Mouse (Mus musculus) Patski (cell line): ENCODE data around the gene Cpeb4. TPM values are rescaled to one million over a fixed set of nuclear protein-coding genes. Genes with fewer than 3 reads are reported as not detected.
"Not testable (repeated sequence)": the region's sequence is repeated elsewhere in the genome, so short reads cannot be mapped to it uniquely, and the experiment has no call there.

Experiments used
- ATAC-seq: fragments of 100-300 bp; one replicate; pipeline ENCODE4 v1.8.0; 2021
- CTCF ChIA-PET: fragments of 350-600 bp; sonication (Branson Sonifier 250); formaldehyde crosslinking; loops from one replicate; lab custom pipeline; 2022; ENCODE audit warnings: inconsistent platforms; lab: Charles Lee
- POLR2A ChIA-PET: fragments of 350-600 bp; sonication (Branson Sonifier 250); formaldehyde crosslinking; loops from one replicate; lab custom pipeline; 2022; ENCODE audit warnings: antibody characterized with exemption, inconsistent platforms; lab: Charles Lee
- DNase-seq: peaks from one replicate; pipeline ENCODE4 v3.0.0-alpha.2; 2011; ENCODE audit warnings: low read depth, low spot score
- H3K27me3 ChIP-seq: fragments of 371-371 bp; one replicate; pipeline ENCODE4 v1.5.1; 2021
- CTCF ChIP-seq: fragments of 100-300 bp; IDR thresholded peaks from one replicate; pipeline ENCODE4 v1.5.1; 2021
- in situ Hi-C: fragments of 300-500 bp; cut with MboI; formaldehyde crosslinking; loops from 3 replicates; pipeline ENCODE4 v1.11.1; 2018; ENCODE audit warnings: low pct_unique_long_range_greater_than_20kb, mixed read lengths
- polyA plus RNA-seq: library from polyadenylated mRNA; unstranded; gene quantifications from one replicate; pipeline ENCODE4 v1.2.3, GENCODE M21; 2021

The Cpeb4 gene
- polyA plus RNA-seq, 1 experiment from 2014 or later = 35.0 TPM

DNA sequence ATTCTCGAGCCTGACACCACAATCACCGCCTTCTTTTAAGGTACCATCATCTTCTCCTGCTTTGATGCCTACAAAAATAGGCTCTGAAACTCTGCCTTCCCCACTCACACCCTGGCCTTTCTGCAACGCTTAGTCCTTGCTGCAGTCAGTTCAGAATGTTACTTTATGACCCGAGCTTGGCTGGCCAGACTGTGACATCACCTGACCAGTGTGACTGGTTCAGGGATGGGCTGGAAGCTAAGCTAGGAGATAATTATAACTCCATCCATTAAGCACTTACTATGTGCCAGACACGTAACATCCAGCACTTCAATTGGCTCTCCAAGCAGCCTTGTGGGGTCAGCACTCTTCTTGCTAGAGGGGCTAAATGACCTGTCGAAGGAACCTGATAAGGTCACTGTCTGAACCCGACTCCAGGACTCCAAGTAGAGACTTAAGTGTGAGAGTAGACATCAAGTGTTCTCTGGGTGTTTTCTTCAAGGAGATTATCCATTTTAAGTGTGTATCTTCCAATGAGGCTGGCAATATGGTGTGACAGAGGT lies 39.5 kb upstream of the Cpeb4 start:
- DNase-seq (no peak), ATAC-seq (no peak)
- ChIA-PET CTCF (interaction anchor here (1.1 kb wide), 1 partner anchor 87 kb away, joined by 3 read pairs; no protein-coding TSS in a partner anchor), POLR2A (no interaction called here)
- no peaks in the 10 kb centered on the region for H3K27me3 ChIP-seq
- in situ Hi-C loops = loop anchor here (5.0 kb wide), 1 partner anchor 35 kb away; no protein-coding TSS in a partner anchor
- no peak for TF ChIP-seq CTCF

DNA sequence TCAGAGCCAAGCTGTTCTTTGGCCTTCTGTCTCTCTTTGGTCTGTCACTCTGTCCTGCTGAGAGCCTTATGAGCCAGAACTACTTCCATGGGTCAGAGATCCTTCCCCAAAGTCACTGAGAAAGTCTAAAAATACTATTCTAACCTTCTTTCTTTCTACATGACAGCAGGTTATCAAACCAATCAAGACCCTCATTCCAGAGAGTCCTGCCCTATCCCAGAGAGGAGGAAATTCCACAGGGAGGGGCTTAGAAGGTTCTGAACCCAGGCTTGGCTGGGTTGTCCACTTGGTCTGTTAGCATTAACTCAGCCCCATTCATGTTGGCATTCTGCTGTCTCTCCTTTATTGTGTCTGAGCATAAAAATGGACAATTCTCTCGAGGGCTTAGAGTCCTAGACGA lies 38.5 kb upstream of the Cpeb4 start:
- DNase-seq = no peak
- H3K27me3 ChIP-seq = no peaks in the 10 kb centered on the region
- in situ Hi-C loops = loop anchor here (5.0 kb wide), 1 partner anchor 34 kb away; no protein-coding TSS in a partner anchor
- POLR2A ChIA-PET = no interaction called here
- ATAC-seq = no peak
- TF ChIP-seq CTCF = no peak
- CTCF ChIA-PET = no interaction called here

DNA sequence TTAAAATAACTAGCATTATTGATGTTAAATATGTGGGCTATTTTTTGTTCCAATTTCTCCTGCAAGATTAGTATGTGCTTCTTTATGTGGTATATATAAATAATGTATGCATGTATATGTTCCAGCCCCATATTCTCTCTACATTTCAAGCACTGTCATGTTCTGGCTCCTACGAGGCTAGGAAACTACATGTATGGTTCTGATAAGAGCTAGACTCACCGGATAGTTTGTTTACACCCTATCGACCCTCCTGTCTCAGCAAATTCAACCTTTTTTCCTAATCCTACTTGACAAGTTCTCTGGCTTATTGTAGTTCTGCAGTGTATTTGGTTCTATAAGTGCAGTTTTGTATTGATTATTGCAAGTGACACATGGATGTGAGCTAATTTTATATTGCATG lies 36.7 kb upstream of the Cpeb4 start:
- no peak for TF ChIP-seq CTCF
- DNase-seq (no peak), ATAC-seq (no peak)
- ChIA-PET POLR2A (no interaction called here), CTCF (interaction anchor here (2.8 kb wide), 1 partner anchor 15 kb away, joined by 15 read pairs; no protein-coding TSS in a partner anchor)
- in situ Hi-C loops = no loop called here
- no peaks in the 10 kb centered on the region for H3K27me3 ChIP-seq

DNA sequence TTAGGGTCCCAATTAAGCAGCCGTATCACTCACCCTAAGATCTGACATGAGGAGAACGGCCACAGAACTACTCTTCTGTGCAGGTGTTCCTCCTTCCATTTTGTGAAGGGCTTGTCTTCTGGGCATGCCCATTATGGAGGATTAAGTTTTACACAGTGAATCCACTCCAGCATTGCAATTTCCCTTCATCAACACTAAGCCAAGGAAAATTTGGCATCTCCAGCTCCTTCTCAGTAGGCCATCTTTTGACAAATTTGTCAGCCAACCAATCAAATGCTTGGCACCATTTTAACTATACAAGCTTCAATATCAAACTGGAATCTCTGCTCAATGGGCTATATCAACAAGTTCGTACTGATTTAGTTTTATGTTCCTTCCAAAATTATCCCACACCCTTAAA lies 34.8 kb upstream of the Cpeb4 start:
- ChIA-PET CTCF (interaction anchor here (2.8 kb wide), 1 partner anchor 14 kb away, joined by 15 read pairs; no protein-coding TSS in a partner anchor), POLR2A (no interaction called here)
- DNase-seq (no peak), ATAC-seq (no peak)
- in situ Hi-C loops = no loop called here
- TF ChIP-seq CTCF = no peak
- H3K27me3 ChIP-seq = no peaks in the 10 kb centered on the region

DNA sequence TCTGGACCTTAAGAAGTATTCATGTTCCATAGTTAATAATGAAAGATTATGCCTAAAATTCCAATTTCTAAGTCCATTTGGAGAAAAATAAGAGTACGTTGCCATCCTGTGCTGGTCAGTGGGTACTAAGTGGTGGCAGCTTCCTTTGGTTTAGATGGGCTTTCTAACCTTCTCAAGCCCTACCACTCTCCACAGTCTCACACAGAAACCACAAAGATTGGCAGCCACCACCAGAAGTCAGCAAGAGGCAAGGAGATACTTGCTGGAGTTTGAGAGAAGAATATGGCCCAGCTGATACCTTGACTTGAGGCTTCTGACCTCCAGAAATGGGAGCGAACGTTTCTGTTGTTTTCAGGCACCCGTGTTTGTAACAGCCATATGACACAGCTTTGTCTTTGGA lies 34.3 kb upstream of the Cpeb4 start:
- in situ Hi-C loops = no loop called here
- DNase-seq = no peak
- CTCF ChIA-PET = interaction anchor here (2.8 kb wide), 1 partner anchor 13 kb away, joined by 15 read pairs; no protein-coding TSS in a partner anchor
- no peak for ATAC-seq
- H3K27me3 ChIP-seq = no peaks in the 10 kb centered on the region
- POLR2A ChIA-PET = no interaction called here
- TF ChIP-seq CTCF = no peak

DNA sequence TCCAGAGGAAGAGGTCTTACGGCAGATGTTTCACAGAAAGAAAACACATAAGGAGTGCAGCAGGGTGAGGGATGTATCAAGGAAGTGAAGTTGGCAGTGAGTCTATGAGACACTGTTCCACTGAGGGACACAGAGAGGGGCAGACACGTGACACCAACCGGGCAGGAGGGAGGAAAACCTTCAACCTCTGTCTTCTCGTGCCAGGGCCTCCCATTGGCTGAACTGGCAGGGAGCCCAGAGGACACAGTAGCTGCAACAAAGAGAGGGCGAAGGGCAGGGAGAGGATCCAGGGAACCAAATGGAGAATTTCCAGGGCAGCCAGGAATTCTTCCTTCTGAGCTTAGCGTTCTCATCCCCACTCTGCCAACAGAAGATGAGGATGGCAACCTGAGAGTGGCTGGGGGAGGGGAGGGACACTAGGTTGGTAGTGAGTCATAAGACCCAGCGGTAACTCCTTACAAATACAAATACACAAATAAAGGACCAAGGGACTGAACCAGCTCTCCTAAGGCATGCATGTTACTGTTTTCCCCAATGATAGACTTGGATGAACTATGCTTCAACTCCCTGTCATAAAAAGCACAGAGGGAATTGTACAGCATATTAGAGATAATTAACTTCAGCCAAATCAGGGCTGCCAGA lies 33.4 kb upstream of the Cpeb4 start:
- TF ChIP-seq CTCF = no peak
- in situ Hi-C loops = no loop called here
- ATAC-seq = no peak
- no peak for DNase-seq
- ChIA-PET POLR2A (no interaction called here), CTCF (no interaction called here)
- H3K27me3 ChIP-seq = no peaks in the 10 kb centered on the region

DNA sequence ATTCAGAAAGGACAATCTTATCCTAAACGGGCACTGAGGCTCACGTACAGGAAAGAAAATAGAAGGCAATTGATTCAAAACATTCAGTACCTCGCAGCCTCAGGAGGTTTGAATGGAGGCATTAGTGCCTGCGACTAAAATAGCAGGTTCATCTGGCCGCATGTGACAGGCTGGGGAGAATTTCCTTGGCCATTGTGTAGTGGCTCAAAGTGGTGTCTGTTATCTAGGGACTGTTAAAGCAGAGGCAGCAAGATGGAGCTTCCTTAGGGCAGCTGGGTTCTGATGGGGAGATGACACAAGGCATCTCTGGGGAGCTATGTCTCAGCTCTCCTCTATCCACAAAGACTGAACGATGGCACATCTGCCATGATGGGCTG lies 32.9 kb upstream of the Cpeb4 start:
- no peak for TF ChIP-seq CTCF
- ATAC-seq = no peak
- H3K27me3 ChIP-seq = no peaks in the 10 kb centered on the region
- DNase-seq = no peak
- in situ Hi-C loops = no loop called here
- ChIA-PET POLR2A (interaction anchor here (0.6 kb wide), 1 partner anchor 33 kb away, joined by 4 read pairs; no protein-coding TSS in a partner anchor), CTCF (no interaction called here)

DNA sequence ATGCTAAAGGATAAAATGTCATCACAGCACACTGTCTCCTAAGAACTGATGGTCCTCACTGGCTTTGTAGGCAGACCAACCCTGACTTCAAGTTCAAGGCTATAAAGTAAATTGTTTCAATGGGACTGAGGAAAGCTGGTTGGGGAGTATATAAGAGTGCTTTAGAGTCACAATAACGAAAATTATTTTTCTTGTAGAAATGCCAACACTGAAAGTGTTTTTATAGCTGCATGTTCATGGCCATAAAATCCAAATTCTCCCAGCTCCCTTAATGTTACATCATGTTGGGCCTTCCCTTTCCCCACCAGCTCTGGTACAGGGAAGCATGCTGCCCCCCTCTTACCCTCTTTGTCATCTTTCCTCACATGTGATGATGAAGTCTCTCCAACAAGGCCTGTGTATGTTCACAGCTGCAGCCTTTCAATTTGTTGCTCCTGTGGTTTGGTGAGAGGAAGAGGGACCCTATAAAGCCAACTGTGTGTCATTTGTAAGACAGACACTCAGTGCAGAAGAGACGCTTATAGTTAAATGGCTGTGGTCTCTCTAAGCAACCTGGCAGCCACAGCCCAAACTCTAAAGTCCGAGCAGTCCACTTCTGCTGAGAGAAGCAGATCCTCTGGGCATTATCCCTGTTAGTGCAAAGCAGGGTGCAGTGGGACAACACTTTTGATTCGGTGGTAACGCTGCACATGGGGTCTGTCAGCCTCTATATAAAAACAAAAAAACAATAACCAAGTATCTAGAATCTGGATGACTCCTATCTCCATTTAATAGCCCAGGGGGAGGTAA lies 29.6 kb upstream of the Cpeb4 start:
- ATAC-seq = no peak
- DNase-seq = no peak
- H3K27me3 ChIP-seq = no peaks in the 10 kb centered on the region
- POLR2A ChIA-PET = no interaction called here
- no peak for TF ChIP-seq CTCF
- CTCF ChIA-PET = interaction anchor here (1.4 to 1.5 kb wide), 2 partner anchors 13 to 64 kb away, joined by 4 to 5 read pairs; no protein-coding TSS in a partner anchor
- in situ Hi-C loops = no loop called here

DNA sequence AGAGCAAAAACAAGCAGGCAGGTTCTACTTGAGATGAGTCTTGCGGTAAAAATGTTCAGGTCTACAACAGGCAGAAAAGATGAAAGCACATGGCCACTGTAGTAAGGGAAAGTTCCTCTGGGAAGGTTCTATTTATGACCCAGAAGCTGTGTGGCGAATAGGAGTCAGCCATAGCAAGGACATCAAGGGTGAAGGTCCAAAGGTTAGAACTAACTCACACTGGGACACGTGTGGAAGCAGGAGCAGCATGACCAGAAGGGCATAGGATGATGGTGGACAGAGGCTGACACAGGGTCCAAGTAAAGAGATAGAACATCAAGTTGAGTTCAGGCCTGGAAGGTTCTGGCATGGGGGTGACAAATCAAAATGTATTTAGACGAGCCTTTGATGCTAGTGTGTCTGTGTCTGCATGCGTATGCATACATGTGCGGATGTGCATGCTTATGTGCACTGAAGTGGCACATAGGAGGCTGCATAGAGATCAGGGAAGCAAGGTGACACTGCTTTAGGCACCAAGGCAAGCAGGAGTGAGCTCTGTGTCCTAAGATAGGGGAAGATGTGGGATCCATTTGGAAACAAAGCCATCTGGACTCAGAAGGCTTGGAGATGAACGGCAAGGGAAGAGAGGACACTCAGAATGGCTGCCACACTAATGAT lies 28.7 kb upstream of the Cpeb4 start:
- POLR2A ChIA-PET = no interaction called here
- no peak for ATAC-seq

DNA sequence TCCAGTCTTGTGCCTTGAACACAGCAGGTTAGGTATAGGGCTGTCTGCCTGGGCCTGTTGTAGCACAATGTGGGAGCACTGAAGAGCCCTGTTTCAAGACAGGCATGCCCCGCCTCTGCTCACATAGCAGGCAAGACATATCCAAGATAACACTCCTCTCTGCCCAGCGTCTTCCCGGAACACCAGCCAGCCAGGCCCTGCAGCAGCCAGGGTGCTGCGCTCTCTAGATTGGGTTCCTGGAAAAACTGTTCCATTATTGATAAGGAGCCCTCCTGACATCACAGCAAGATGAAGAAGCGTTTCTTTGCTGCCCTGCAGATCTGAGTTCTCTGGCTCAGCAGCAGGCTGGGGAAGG lies 28.2 kb upstream of the Cpeb4 start:
- no peak for TF ChIP-seq CTCF
- ChIA-PET CTCF (no interaction called here), POLR2A (no interaction called here)
- DNase-seq (no peak), ATAC-seq (no peak)
- in situ Hi-C loops = no loop called here
- no peaks in the 10 kb centered on the region for H3K27me3 ChIP-seq

More for the DNA sequence above, 28.7 kb upstream of the Cpeb4 start:
- in situ Hi-C loops = no loop called here
- CTCF ChIA-PET = interaction anchor here (1.5 kb wide), 1 partner anchor 12 kb away, joined by 5 read pairs; no protein-coding TSS in a partner anchor
- no peaks in the 10 kb centered on the region for H3K27me3 ChIP-seq
- no peak for DNase-seq
- TF ChIP-seq CTCF = no peak

DNA sequence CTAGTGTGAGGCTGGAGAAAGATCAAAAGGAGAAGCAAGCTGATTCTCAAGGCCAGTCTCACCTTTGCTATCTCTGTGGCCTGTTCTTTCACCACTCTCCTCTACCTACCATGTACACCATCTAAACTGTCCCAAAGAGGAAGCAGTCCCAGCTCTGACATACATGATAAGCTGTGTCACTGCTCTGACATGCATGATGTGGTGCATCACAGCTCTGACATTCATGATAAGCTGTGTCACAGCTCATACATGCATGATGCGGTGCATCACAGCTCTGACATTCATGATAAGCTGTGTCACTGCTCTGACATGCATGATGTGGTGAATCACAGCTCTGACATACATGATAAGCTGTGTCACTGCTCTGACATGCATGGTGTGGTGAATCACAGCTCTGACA lies 26.9 kb upstream of the Cpeb4 start:
- in situ Hi-C loops, POLR2A ChIA-PET, DNase-seq, ATAC-seq, H3K27me3 ChIP-seq: not testable (repeated sequence)
- CTCF ChIA-PET = interaction anchor here (0.6 kb wide), 1 partner anchor 427 kb away, joined by 3 read pairs; no protein-coding TSS in a partner anchor
